Mouse (Mus musculus): ENCODE data around the gene Zc3h4.
"Not testable (repeated sequence)": the region's sequence is repeated elsewhere in the genome, so short reads cannot be mapped to it uniquely, and the experiment has no call there.

The Zc3h4 gene

GRCm38 (mm10) chr7:16400689-16401611, at the start of gene Zc3h4:
Zc3h4 (plus strand) TSS chr7:16400910.
- in situ Hi-C loops (cut with MboI, MseI), result loop anchor here (5.0 kb wide), 1 partner anchor 89 kb away; no protein-coding TSS in a partner anchor

GRCm38 (mm10) chr7:16355854-16356594, 44.7 kb upstream of the Zc3h4 start:
- in situ Hi-C loops (cut with MboI, MseI), result no loop called here

GRCm38 (mm10) chr7:16357602-16358001, 43.1 kb upstream of the Zc3h4 start:
- in situ Hi-C loops (cut with MboI, MseI), result no loop called here

- in situ Hi-C loops (cut with MboI, MseI), result no loop called here
These were observed 36.4 kb upstream of the Zc3h4 start for GRCm38 (mm10) chr7:16364319-16364718.

GRCm38 (mm10) chr7:16364901-16365500, 35.7 kb upstream of the Zc3h4 start:
- in situ Hi-C loops (cut with MboI, MseI), result no loop called here

GRCm38 (mm10) chr7:16366133-16366646, 34.5 kb upstream of the Zc3h4 start:
- in situ Hi-C loops (cut with MboI, MseI), result no loop called here

GRCm38 (mm10) chr7:16366669-16367068, 34.0 kb upstream of the Zc3h4 start:
- in situ Hi-C loops (cut with MboI, MseI), result no loop called here

- in situ Hi-C loops (cut with MboI, MseI), result no loop called here
These were observed 31.9 kb upstream of the Zc3h4 start for GRCm38 (mm10) chr7:16368835-16369234.

GRCm38 (mm10) chr7:16370596-16370995, 30.1 kb upstream of the Zc3h4 start:
- in situ Hi-C loops (cut with MboI, MseI), result no loop called here

GRCm38 (mm10) chr7:16373719-16374118, 27.0 kb upstream of the Zc3h4 start:
- in situ Hi-C loops (cut with MboI, MseI), result no loop called here

GRCm38 (mm10) chr7:16374989-16375388, 25.7 kb upstream of the Zc3h4 start:
- in situ Hi-C loops (cut with MboI, MseI), result no loop called here

- in situ Hi-C loops (cut with MboI, MseI), result no loop called here
These were observed 24.2 kb upstream of the Zc3h4 start for GRCm38 (mm10) chr7:16376505-16376904.

GRCm38 (mm10) chr7:16387160-16388041, 13.3 kb upstream of the Zc3h4 start, which contains the start of gene Sae1:
Sae1 (minus strand) TSS chr7:16387806.
- in situ Hi-C loops (cut with MboI, MseI), result no loop called here

- in situ Hi-C loops (cut with MboI, MseI), result not testable (repeated sequence)
These were observed 10.8 kb upstream of the Zc3h4 start for GRCm38 (mm10) chr7:16389942-16390341.

- in situ Hi-C loops (cut with MboI, MseI), result no loop called here
These were observed 7.8 kb upstream of the Zc3h4 start for GRCm38 (mm10) chr7:16392923-16393322.

- in situ Hi-C loops (cut with MboI, MseI), result no loop called here
These were observed 4.8 kb upstream of the Zc3h4 start for GRCm38 (mm10) chr7:16395944-16396343.

GRCm38 (mm10) chr7:16397465-16397864, 3.2 kb upstream of the Zc3h4 start:
- in situ Hi-C loops (cut with MboI, MseI), result no loop called here

GRCm38 (mm10) chr7:16398387-16399050, 2.2 kb upstream of the Zc3h4 start:
- in situ Hi-C loops (cut with MboI, MseI), result no loop called here

- in situ Hi-C loops (cut with MboI, MseI), result no loop called here
These were observed 1.5 kb upstream of the Zc3h4 start for GRCm38 (mm10) chr7:16399098-16399819.

Measured in T-helper 1 cell (primary cell).